Mouse (Mus musculus) lung, postnatal 10 days (tissue): Measurements from ENCODE around the gene Cacng7.
"Not testable (repeated sequence)": the region's sequence is repeated elsewhere in the genome, so short reads cannot be mapped to it uniquely, and the experiment has no call there.

Experiments
- DNase-seq: peaks from one replicate; pipeline ENCODE4 v3.0.0; 2021

Cacng7 gene

GRCm38 (mm10) chr7:3391809-3392208, 59.1 kb downstream of the Cacng7 start:
- no peak for DNase-seq

GRCm38 (mm10) chr7:3397355-3397754, 64.6 kb downstream of the Cacng7 start:
- no peak for DNase-seq

- no peak for DNase-seq
Measured at GRCm38 (mm10) chr7:3397797-3398196, 65.0 kb downstream of the Cacng7 start.

GRCm38 (mm10) chr7:3398363-3398762, 65.6 kb downstream of the Cacng7 start:
- not testable (repeated sequence) for DNase-seq

- DNase-seq = no peak
Measured at GRCm38 (mm10) chr7:3399937-3400336, 67.2 kb downstream of the Cacng7 start.

- DNase-seq = no peak
Measured at GRCm38 (mm10) chr7:3409729-3410520, 77.2 kb downstream of the Cacng7 start.

GRCm38 (mm10) chr7:3411160-3411941, 78.6 kb downstream of the Cacng7 start:
- no peak for DNase-seq

- DNase-seq = no peak
Measured at GRCm38 (mm10) chr7:3412036-3412435, 79.3 kb downstream of the Cacng7 start.

GRCm38 (mm10) chr7:3414888-3415287, 82.1 kb downstream of the Cacng7 start:
- DNase-seq = peak; percentile 28

- peak; percentile 26 for DNase-seq
Measured at GRCm38 (mm10) chr7:3415378-3415777, 82.6 kb downstream of the Cacng7 start.
